Mouse (Mus musculus) liver, embryonic 12.5 days (tissue): Measurements from ENCODE around the gene Neurog2. TPM values are rescaled to one million over a fixed set of nuclear protein-coding genes. Genes with fewer than 3 reads are reported as not detected.
A peak's percentile ranks its signal among the peaks of the same experiment; 100 is the strongest.

Experiments used
- ATAC-seq: fragments of 200-750 bp; cut with Nextera tagmentation; 2 replicates; pipeline ENCODE4 v1.8.0; 2017; ENCODE audit warnings: moderate number of reproducible peaks, mild to moderate bottlenecking, moderate library complexity
- H3K27ac ChIP-seq: fragments of 300-500 bp; sonication (generic); 2 replicates; pipeline ENCODE4 v1.5.1; 2016; ENCODE audit warnings: mild to moderate bottlenecking
- H3K27me3 ChIP-seq: fragments of 300-500 bp; sonication (generic); replicated peaks from 2 replicates; pipeline ENCODE4 v1.6.1; 2016; ENCODE audit warnings: mild to moderate bottlenecking, moderate library complexity
- H3K36me3 ChIP-seq: fragments of 300-500 bp; sonication (generic); 2 replicates; pipeline ENCODE4 v1.6.1; 2016; ENCODE audit warnings: mild to moderate bottlenecking, moderate library complexity
- H3K4me1 ChIP-seq: fragments of 300-500 bp; sonication (generic); 2 replicates; pipeline ENCODE4 v1.6.1; 2016
- H3K4me2 ChIP-seq: fragments of 300-500 bp; sonication (generic); 2 replicates; pipeline ENCODE4 v1.6.1; 2016; ENCODE audit warnings: mild to moderate bottlenecking, moderate library complexity
- H3K4me3 ChIP-seq: fragments of 300-500 bp; sonication (generic); 2 replicates; pipeline ENCODE4 v1.5.1; 2016; ENCODE audit warnings: mild to moderate bottlenecking, moderate library complexity
- H3K9ac ChIP-seq: fragments of 300-500 bp; sonication (generic); 2 replicates; pipeline ENCODE4 v1.6.1; 2016; ENCODE audit warnings: mild to moderate bottlenecking, moderate library complexity
- H3K9me3 ChIP-seq: fragments of 300-500 bp; sonication (generic); replicated peaks from 2 replicates; pipeline ENCODE4 v1.6.1; 2016; ENCODE audit warnings: mild to moderate bottlenecking, moderate library complexity
- WGBS: fragments of 180-500 bp; shearing (Covaris S2); methylation state at CpG from one replicate; pipeline ENCODE4 v1.1.7; 2016; ENCODE audit not compliant: insufficient replicate concordance; 5-methylcytosine and 5-hydroxymethylcytosine counted together
- polyA plus RNA-seq: library from polyadenylated mRNA; unstranded; fragments of >200 nt; fragmentation: Nextera tagmentation; extraction: Ambion mirVana; gene quantifications from 2 replicates; pipeline ENCODE4 v1.2.1, GENCODE M21; 2016

The Neurog2 gene
- polyA plus RNA-seq = not detected in 2 replicates

DNA sequence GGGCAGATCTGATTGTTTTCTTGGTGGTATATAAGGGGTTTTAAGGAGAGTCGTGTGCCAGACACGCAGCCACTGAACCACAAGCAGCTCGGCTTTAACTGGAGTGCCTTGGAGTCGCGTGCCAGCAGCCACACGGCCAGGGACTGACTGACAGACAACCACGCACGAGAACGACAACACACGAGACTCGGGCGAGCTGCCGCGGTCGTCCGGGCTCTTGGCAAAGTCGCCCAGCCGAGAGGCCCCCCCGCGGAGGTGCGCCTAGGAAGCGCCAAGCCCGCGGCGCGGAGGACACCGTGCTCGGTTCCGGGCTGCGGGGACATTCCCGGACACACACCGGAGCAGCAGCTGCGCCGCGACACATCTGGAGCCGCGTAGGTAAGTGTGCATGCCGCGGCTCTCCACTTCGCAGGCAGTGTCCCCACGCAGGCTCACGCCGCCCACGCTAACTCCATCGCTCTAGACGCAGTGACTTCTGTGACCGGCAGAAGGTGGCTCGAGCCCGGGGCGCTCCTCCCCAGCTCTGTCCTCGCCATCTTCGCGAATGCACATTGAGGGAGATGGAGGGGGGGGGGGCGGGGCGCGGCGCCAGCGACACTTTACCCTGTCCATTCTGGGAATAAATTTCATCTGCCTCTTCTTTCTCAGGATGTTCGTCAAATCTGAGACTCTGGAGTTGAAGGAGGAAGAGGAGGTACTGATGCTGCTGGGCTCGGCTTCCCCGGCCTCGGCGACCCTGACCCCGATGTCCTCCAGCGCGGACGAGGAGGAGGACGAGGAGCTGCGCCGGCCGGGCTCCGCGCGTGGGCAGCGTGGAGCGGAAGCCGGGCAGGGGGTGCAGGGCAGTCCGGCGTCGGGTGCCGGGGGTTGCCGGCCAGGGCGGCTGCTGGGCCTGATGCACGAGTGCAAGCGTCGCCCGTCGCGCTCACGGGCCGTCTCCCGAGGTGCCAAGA is at the start of gene Neurog2:
Neurog2 (plus strand) TSS at position 56 of the 953 bp plus-strand sequence.
- WGBS = 2% methylated on average over 91 of the region's 92 CpGs

DNA sequence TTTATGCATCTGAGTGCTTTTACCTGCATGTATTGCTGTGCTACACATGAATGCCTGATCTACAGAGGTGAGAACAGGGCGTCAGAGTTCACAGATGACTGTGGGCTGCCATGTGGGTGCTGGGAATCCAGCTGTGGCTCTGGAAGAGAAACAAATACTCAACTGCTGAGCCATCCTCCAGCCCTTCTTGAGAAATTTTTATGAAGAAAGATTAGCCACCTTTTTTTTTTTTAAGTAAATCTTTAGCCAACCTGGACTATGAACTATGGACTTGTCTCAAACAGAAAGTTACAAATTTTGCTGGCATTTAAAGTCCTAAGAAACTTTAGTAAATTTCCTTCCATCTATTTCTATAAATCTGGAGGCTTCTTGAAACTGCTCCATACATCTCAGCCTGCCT is 35.8 kb upstream of the Neurog2 start:
- Histone ChIP-seq H3K4me2 (no peak overlapping the region), H3K27me3 (no peaks in the 10 kb centered on the region), H3K4me1 (no peaks in the 10 kb centered on the region), H3K9ac (no peak overlapping the region), H3K36me3 (peaks cover 87% of the 10 kb centered on the region), H3K9me3 (no peaks in the 10 kb centered on the region), H3K4me3 (no peak overlapping the region), H3K27ac (no peak overlapping the region)
- 62% methylated on average over 1 of the region's 1 CpGs for WGBS
- no peak for ATAC-seq

More for the DNA sequence above, at the start of gene Neurog2:
- H3K4me1 ChIP-seq = peaks cover 25% of the 10 kb centered on the region
- no peaks in the 10 kb centered on the region for H3K36me3 ChIP-seq
- H3K4me2 ChIP-seq = peak within 1 kb of the TSS; percentile 62
- H3K27ac ChIP-seq = no peak within 1 kb of the TSS
- ATAC-seq = peak; percentile 44
- no peaks in the 10 kb centered on the region for H3K9me3 ChIP-seq
- H3K4me3 ChIP-seq = peak within 1 kb of the TSS; percentile 36
- peaks cover 95% of the 10 kb centered on the region for H3K27me3 ChIP-seq
- H3K9ac ChIP-seq = no peak within 1 kb of the TSS

DNA sequence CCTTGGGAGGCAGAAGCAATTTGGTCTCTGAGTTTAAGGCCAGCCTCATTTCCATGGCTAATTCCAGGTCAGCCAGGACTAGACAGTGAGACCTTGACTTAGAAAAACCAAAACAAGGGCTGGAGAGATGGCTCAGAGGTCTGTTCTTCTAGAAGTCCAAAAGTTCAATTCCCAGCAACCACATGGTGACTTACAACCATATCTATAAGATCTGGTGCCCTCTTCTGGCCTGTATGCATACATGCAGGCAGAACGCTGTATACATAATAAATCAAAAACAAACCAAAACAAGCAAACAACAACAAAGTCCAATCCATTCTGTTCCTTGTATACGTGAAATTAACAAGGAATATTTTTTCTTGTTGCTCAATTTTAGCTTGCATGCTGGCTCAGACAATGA is 24.8 kb upstream of the Neurog2 start:
- Histone ChIP-seq H3K27me3 (no peaks in the 10 kb centered on the region), H3K9ac (no peak overlapping the region), H3K4me2 (no peak overlapping the region), H3K4me1 (no peaks in the 10 kb centered on the region), H3K27ac (no peak overlapping the region), H3K9me3 (no peaks in the 10 kb centered on the region), H3K36me3 (peaks cover 77% of the 10 kb centered on the region), H3K4me3 (no peak overlapping the region)
- no peak for ATAC-seq
- 85% methylated on average over 2 of the region's 2 CpGs for WGBS

DNA sequence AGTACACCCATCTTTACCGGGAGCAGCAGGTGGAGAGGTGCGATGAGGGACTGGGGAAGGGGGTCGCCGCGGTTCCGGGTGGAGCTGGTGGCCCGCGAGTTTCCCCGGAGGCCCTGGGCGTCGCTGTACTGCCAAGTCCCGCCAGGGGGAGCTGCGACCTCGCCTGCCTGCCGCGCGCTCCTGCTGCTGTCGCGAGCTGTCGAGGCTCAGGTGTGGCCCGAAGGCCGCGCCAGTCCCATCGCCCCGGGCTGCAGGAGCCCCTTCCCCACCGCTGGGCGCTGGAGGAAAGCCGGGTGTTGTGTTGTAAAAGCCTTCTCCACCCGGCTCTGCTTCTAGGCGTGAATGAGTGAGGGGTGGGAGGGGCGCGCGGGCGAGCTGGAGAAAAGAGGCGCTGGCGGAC is 7.6 kb upstream of the Neurog2 start:
- H3K9ac ChIP-seq = no peak overlapping the region
- peak; percentile 70 for ATAC-seq
- peak overlapping the region; percentile 46 for H3K4me3 ChIP-seq
- no peak overlapping the region for H3K27ac ChIP-seq
- H3K27me3 ChIP-seq = peaks cover 72% of the 10 kb centered on the region
- H3K36me3 ChIP-seq = no peaks in the 10 kb centered on the region
- H3K9me3 ChIP-seq = no peaks in the 10 kb centered on the region
- WGBS = 1% methylated on average over 36 of the region's 36 CpGs
- H3K4me1 ChIP-seq = peaks cover 8% of the 10 kb centered on the region
- H3K4me2 ChIP-seq = peak overlapping the region; percentile 70

DNA sequence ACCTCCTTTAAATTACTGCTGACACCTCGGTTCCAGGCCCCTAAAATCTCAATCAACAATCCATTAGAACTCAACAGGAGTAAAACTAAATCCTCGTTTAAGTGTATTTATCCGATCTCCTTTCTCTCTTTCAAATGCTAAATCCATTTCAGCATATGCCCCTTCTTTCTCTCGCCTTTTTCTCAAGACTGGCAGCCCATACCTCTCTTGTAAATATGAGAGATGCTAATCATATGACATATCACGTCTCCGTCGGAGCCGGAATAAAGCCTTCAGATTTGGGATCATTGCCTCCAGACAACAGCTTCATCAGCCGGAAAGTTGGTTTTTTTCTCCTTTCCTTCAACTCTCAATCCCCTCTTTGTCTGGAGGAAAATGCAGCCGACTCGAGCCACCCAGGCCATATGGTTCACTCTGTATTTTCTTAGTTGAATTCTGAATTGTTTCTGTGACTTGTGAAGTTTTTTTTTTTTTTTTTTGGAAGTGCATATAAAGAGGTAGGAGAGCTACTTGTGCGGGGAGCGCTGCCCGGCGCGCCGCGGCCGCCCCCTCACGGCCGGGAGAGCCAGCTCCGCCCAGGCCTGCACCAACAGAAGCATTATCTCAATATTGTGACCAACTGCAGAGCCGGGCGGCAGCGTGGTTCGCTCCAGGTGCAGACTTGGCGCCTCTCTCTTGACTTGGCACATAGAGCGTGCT is 7.1 kb upstream of the Neurog2 start:
- Histone ChIP-seq H3K36me3 (no peaks in the 10 kb centered on the region), H3K4me2 (peak overlapping the region; percentile 70), H3K9ac (no peak overlapping the region), H3K4me3 (peak overlapping the region; percentile 46), H3K4me1 (peaks cover 8% of the 10 kb centered on the region), H3K9me3 (no peaks in the 10 kb centered on the region), H3K27me3 (peaks cover 78% of the 10 kb centered on the region), H3K27ac (no peak overlapping the region)
- WGBS = under 1% methylated on average over 28 of the region's 28 CpGs
- no peak for ATAC-seq

DNA sequence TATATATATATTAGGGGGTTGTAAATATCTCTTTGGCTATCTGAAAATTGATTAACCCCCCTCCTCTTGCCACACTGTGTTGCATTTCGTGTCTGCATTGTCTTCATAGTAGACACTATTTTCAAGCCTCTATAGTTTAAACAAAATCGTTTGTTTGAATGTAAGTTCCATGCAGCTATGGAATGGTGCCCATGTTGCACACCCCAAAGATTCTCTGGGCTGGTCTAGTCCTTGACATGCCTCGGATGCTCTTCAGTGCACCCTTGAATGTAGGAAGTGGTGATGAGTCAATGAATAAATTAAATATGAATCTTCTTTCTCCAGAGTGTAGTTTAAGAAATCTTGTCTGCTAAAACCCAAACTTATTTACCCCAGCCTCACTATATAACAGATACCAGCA is 6.4 kb upstream of the Neurog2 start:
- Histone ChIP-seq H3K4me3 (no peak overlapping the region), H3K27me3 (peaks cover 85% of the 10 kb centered on the region), H3K4me1 (peaks cover 8% of the 10 kb centered on the region), H3K27ac (no peak overlapping the region), H3K36me3 (no peaks in the 10 kb centered on the region), H3K9me3 (no peaks in the 10 kb centered on the region), H3K4me2 (no peak overlapping the region), H3K9ac (no peak overlapping the region)
- ATAC-seq = no peak
- WGBS = 9% methylated on average over 3 of the region's 3 CpGs

DNA sequence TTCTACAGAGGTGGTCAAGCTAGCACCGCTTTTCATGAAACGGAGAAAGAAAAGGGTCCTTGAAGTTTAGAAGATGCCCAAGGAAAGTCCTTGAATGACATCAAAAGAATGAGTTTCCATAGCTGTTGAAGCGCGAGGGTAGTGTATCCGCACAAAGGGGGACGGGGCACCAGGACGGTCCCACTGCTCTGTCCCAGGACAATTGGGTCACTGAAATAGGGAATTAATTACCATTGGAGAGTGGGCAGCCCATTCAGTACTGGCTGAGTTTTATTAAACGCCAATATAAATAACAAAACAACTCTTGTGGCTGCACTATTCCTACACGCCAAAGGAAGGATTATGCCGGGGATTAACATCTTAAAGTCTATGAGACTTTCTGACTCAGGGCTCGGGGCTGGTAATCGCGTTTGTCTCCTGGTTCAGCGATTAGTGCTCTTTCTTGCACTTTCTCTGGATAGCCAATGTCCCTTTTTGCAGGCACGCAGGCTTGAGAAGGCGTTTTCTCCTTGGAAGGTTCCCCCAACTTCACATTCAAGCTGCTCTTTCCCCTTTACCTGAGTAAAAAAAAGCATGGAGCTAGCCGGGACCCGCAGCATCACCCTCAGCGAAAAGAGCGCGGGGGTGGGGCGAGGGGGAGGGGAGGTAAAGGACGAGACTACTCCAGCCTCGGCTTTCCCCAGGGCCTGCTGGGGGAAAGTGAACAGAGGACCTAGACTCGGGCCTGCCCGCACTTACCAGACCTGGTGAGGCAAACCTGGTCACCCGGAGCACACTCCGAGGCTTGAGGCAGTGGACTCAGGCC is 5.6 kb upstream of the Neurog2 start:
- H3K9me3 ChIP-seq = no peaks in the 10 kb centered on the region
- no peak overlapping the region for H3K9ac ChIP-seq
- no peak overlapping the region for H3K4me3 ChIP-seq
- 2% methylated on average over 28 of the region's 28 CpGs for WGBS
- no peaks in the 10 kb centered on the region for H3K36me3 ChIP-seq
- no peak overlapping the region for H3K27ac ChIP-seq
- no peak overlapping the region for H3K4me2 ChIP-seq
- no peak for ATAC-seq
- peaks cover 93% of the 10 kb centered on the region for H3K27me3 ChIP-seq
- H3K4me1 ChIP-seq = peaks cover 11% of the 10 kb centered on the region

DNA sequence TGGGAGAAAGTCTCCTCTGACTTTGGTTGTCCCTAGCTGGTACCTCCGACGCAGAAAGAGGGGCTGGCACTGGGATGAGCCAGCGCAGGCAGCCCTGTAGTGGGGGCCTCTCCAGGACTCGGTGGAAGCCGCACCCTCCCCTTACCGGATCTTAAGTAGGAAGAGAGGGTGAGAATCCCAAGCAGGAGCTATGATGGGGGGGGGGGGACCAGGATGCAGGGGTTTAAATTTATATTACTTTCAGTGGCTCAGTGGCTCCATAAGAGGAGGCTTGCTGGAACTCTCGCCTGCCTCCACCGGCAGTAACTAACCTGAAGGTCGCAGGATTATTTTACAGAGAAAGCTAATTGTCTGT is 5.0 kb upstream of the Neurog2 start:
- no peak for ATAC-seq
- Histone ChIP-seq H3K4me2 (no peak overlapping the region), H3K9ac (no peak overlapping the region), H3K4me3 (no peak overlapping the region), H3K4me1 (peaks cover 16% of the 10 kb centered on the region), H3K36me3 (no peaks in the 10 kb centered on the region), H3K9me3 (no peaks in the 10 kb centered on the region), H3K27me3 (peaks cover 93% of the 10 kb centered on the region), H3K27ac (no peak overlapping the region)
- whole genome bisulfite sequencing = 2% methylated on average over 9 of the region's 9 CpGs

DNA sequence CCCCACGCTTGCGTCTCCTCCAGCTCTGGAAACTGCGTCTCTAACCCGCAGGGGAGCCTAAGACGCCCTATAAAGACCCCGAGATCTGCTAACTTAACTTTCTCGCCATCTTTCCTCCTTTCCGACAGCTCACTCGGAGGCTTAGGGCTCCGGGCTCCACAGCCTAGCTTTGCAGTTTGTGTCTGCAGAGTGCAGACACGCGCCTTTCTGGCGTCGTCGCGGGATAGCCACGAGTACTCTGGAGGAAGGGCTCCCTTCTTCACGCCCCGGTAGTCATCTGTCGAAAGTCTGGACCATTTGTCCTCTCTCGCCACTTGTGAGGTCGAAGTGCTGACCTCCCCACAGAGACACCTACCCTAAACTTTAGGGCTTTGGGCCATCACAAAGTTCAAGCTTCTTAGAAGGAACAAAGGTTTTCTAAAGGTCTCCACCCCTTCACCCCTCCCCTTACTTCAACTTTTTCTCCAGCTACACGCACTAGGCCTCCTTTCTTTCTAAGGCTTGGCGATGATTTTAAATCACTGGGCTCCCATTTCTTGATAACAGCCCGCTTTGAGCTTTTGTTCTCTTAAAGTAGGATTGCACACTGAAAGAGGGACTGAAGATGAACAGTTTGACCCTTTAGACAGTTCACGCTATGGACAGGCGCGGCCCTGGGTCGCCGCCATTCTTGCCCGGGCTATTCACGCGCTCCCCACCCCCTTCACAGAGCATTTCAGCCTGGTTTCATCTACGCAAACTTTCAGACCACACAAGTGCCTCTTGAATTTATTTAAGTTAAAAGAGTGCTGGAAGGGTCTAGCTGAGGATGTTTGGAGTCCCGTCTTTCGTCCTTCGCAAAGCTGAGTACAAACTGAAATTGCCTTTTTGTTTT is 4.4 kb upstream of the Neurog2 start:
- peaks cover 95% of the 10 kb centered on the region for H3K27me3 ChIP-seq
- H3K36me3 ChIP-seq = no peaks in the 10 kb centered on the region
- no peak overlapping the region for H3K27ac ChIP-seq
- no peak overlapping the region for H3K4me2 ChIP-seq
- H3K9me3 ChIP-seq = no peaks in the 10 kb centered on the region
- no peak for ATAC-seq
- no peak overlapping the region for H3K4me3 ChIP-seq
- H3K4me1 ChIP-seq = peaks cover 23% of the 10 kb centered on the region
- 3% methylated on average over 37 of the region's 37 CpGs for WGBS
- no peak overlapping the region for H3K9ac ChIP-seq

DNA sequence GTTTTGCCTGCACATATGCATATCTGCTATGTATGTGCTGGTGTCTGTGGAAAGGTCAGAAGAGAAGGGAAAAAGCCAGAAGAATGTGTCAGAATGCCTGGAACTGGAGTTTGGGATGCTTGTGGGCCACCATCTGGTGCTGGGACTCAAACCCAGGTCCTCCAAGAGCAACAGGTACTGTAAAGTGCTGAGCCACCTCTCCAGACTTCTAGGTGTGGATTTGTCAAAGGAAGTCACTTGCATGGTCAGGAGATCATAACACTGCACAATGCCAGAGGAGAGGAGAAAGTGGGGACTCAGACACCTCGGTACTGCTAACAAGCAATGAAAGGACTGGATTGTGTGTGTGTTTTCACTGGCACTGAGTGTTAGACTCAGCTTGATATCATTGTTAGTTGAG is 2.7 kb upstream of the Neurog2 start:
- H3K4me3 ChIP-seq = no peak overlapping the region
- H3K4me2 ChIP-seq = no peak overlapping the region
- H3K36me3 ChIP-seq = no peaks in the 10 kb centered on the region
- H3K9me3 ChIP-seq = no peaks in the 10 kb centered on the region
- peaks cover 98% of the 10 kb centered on the region for H3K27me3 ChIP-seq
- H3K9ac ChIP-seq = no peak overlapping the region
- H3K27ac ChIP-seq = no peak overlapping the region
- 6% methylated on average over 1 of the region's 1 CpGs for whole genome bisulfite sequencing
- no peak for ATAC-seq
- H3K4me1 ChIP-seq = peaks cover 32% of the 10 kb centered on the region

DNA sequence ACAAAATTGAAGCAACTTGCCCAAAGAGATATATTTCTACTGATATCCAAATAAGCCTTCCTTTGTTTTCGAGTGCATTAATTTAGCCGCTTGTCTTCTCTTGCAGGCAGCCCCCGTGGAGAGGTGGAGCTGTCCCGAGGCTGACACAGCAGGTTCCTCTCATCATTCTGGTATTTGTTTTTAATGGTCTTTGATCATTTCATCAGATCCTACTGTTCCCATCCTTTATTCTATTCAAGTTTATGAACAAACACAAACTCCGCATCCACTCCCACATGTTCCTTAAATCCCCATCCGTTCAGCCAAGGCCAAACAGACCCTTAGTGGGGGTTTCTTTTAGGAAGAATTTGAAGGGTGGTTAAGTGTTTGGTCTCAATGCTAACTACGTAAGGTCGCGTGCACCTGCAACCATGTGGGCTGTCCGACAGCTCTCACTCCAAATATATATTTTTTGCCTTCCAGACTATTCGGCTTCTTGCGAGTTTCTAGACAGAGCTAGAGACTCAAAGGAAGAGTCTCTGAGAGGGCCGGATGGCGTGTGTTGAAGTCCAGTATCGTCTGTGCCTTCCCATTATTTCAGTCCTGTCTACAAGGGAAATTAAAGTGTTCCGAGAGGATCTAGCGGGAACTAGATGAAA is 2.1 kb upstream of the Neurog2 start:
- peaks cover 96% of the 10 kb centered on the region for H3K27me3 ChIP-seq
- H3K4me2 ChIP-seq = no peak overlapping the region
- H3K36me3 ChIP-seq = no peaks in the 10 kb centered on the region
- 9% methylated on average over 17 of the region's 17 CpGs for WGBS
- no peak overlapping the region for H3K4me3 ChIP-seq
- no peak for ATAC-seq
- peaks cover 25% of the 10 kb centered on the region for H3K4me1 ChIP-seq
- no peak overlapping the region for H3K27ac ChIP-seq
- no peak overlapping the region for H3K9ac ChIP-seq
- H3K9me3 ChIP-seq = no peaks in the 10 kb centered on the region
